Mouse (Mus musculus): ENCODE measurements at regions not wholly inside any gene's neighbourhood (a gene's known extent, or its start where the extent isn't known, plus 50 kb on each side); places are given as distances from the start of the nearest gene placed in this dataset.

DNA sequence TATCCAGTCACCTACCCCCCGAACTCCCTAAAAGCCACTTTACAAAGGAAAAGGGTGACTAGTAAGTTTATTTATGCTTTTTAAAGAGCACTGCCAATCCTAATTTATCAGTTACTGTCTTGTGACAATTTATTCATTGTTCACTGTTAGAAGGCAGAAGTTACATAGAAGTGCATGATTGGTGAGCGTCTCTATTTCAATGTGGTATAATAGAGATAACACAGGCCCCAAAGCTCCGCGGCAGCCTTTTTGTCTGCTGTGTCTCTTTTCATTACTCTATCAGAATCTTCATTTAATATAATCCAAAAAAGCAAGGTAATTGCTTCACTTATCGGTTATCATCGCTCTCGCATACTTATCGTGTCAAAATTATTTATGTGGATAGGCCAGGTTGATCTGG lies 207.1 kb downstream of the Lmo4 start:
- no peaks in the 10 kb centered on the region for H3K27me3 ChIP-seq (replicated peaks; ENCODE audit: control insufficient read depth, insufficient read depth, low read length)
- WGBS = 82% methylated on average over 8 of the region's 8 CpGs
- ATAC-seq = no peak
- no peaks in the 10 kb centered on the region for H3K9me3 ChIP-seq (ENCODE audit: control insufficient read depth, low read length)
- no peak overlapping the region for H3K4me2 ChIP-seq (ENCODE audit: low read depth, low read length)
- H3K27ac ChIP-seq (ENCODE audit: low read length) = no peak overlapping the region
- H3K36me3 ChIP-seq (ENCODE audit: control insufficient read depth, insufficient read depth, low read length) = no peaks in the 10 kb centered on the region
- H3K4me1 ChIP-seq (ENCODE audit: control insufficient read depth, insufficient read depth, low read length) = no peaks in the 10 kb centered on the region
- no peak overlapping the region for H3K4me3 ChIP-seq (ENCODE audit: low read length)
- H3K9ac ChIP-seq (ENCODE audit: low read depth, low read length) = no peak overlapping the region

DNA sequence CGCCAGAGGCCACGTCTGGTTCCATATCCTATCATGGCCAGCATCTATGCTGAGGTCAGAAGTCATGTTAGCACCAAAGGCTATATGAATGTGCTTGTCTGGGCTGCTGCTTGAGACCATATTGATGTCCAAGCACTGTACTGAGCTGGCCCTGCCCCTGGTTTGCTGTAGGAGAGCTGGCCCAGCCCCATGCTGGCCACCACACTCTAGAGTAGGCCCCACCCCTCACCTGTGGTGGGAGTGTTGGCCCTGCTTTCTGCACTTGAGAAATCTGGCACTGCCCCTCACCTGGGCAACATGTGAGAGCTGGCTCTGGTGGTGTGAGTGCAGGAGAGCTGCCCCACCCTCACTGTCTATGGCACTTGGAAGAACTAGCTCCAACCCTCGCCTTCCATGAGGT lies 210.0 kb downstream of the Lmo4 start:
- Histone ChIP-seq H3K27me3 (replicated peaks; ENCODE audit: control insufficient read depth, insufficient read depth, low read length) (no peaks in the 10 kb centered on the region), H3K27ac (ENCODE audit: low read length) (no peak overlapping the region), H3K4me1 (ENCODE audit: control insufficient read depth, insufficient read depth, low read length) (no peaks in the 10 kb centered on the region), H3K9ac (ENCODE audit: low read depth, low read length) (no peak overlapping the region), H3K4me3 (ENCODE audit: low read length) (no peak overlapping the region), H3K9me3 (ENCODE audit: control insufficient read depth, low read length) (no peaks in the 10 kb centered on the region), H3K36me3 (ENCODE audit: control insufficient read depth, insufficient read depth, low read length) (no peaks in the 10 kb centered on the region), H3K4me2 (ENCODE audit: low read depth, low read length) (no peak overlapping the region)
- ATAC-seq = no peak
- 95% methylated on average over 3 of the region's 3 CpGs for WGBS

DNA sequence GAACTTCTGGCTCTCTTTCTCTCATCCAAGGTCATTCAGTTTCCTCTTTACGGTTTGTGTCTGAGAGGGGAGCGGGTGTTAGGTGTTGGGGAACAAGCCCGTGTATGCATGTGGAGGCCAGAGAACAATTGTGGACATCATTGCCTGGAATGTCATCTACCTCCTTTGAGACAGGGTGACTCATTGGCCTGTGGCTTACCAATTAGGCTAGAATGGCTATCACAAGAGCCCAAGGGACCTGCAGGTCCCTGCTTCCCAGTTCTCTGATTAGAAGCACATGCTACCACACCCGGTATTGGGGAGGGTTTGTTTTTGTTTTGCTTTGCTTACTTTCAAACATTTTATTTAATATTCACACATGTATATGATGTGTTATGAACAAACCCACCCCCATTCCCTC lies 216.0 kb downstream of the Lmo4 start:
- no peaks in the 10 kb centered on the region for H3K27me3 ChIP-seq (replicated peaks; ENCODE audit: control insufficient read depth, insufficient read depth, low read length)
- H3K4me2 ChIP-seq (ENCODE audit: low read depth, low read length) = no peak overlapping the region
- no peak overlapping the region for H3K9ac ChIP-seq (ENCODE audit: low read depth, low read length)
- no peaks in the 10 kb centered on the region for H3K36me3 ChIP-seq (ENCODE audit: control insufficient read depth, insufficient read depth, low read length)
- no peaks in the 10 kb centered on the region for H3K4me1 ChIP-seq (ENCODE audit: control insufficient read depth, insufficient read depth, low read length)
- H3K9me3 ChIP-seq (ENCODE audit: control insufficient read depth, low read length) = no peaks in the 10 kb centered on the region
- no peak overlapping the region for H3K27ac ChIP-seq (ENCODE audit: low read length)
- ATAC-seq = no peak
- 92% methylated on average over 4 of the region's 4 CpGs for WGBS
- no peak overlapping the region for H3K4me3 ChIP-seq (ENCODE audit: low read length)

DNA sequence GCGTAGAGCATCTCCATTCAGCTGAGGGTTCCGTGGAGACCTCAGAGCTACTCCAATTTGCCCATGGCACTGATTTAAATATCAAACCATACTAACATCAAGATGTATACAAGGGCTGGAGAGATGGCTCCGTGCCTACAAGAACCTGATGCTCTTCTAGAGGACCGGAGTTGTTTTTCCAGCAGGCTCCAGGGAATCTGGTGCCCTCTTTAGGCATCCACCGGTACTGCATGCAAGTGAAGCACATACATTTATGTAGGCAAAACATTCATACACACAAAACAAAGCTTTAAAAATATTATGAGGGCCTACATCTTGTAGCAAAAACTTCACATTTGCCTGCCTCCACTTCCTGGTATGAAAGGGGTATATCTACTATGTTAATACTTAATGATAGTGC lies 217.0 kb downstream of the Lmo4 start:
- WGBS = 98% methylated on average over 5 of the region's 5 CpGs
- Histone ChIP-seq H3K27me3 (replicated peaks; ENCODE audit: control insufficient read depth, insufficient read depth, low read length) (no peaks in the 10 kb centered on the region), H3K9me3 (ENCODE audit: control insufficient read depth, low read length) (no peaks in the 10 kb centered on the region), H3K36me3 (ENCODE audit: control insufficient read depth, insufficient read depth, low read length) (no peaks in the 10 kb centered on the region), H3K27ac (ENCODE audit: low read length) (no peak overlapping the region), H3K4me3 (ENCODE audit: low read length) (no peak overlapping the region), H3K4me1 (ENCODE audit: control insufficient read depth, insufficient read depth, low read length) (no peaks in the 10 kb centered on the region), H3K9ac (ENCODE audit: low read depth, low read length) (no peak overlapping the region), H3K4me2 (ENCODE audit: low read depth, low read length) (no peak overlapping the region)
- ATAC-seq = no peak

DNA sequence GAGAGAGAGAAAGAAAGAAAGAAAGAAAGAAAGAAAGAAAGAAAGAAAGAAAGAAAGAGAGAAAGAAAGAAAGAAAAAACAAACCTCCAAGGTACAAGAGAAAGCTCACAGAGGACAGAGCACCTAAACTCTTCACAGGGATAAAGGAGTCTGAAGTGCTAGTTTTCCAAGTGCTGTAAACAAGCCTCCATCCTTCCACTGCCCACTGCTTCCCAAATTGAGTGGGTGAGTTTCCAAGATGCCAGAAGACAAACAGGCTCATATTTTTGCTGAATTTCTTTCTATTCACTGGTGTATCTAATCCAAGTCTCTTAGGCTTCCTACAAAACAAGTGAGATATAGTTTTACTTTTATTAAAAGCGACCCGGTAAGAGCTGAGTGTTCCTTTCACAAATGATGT lies 218.2 kb downstream of the Lmo4 start:
- ATAC-seq = no peak
- no peaks in the 10 kb centered on the region for H3K9me3 ChIP-seq (ENCODE audit: control insufficient read depth, low read length)
- H3K4me2 ChIP-seq (ENCODE audit: low read depth, low read length) = no peak overlapping the region
- H3K27me3 ChIP-seq (replicated peaks; ENCODE audit: control insufficient read depth, insufficient read depth, low read length) = no peaks in the 10 kb centered on the region
- H3K9ac ChIP-seq (ENCODE audit: low read depth, low read length) = no peak overlapping the region
- no peak overlapping the region for H3K27ac ChIP-seq (ENCODE audit: low read length)
- no peak overlapping the region for H3K4me3 ChIP-seq (ENCODE audit: low read length)
- 98% methylated on average over 2 of the region's 2 CpGs for WGBS
- no peaks in the 10 kb centered on the region for H3K36me3 ChIP-seq (ENCODE audit: control insufficient read depth, insufficient read depth, low read length)
- no peaks in the 10 kb centered on the region for H3K4me1 ChIP-seq (ENCODE audit: control insufficient read depth, insufficient read depth, low read length)

DNA sequence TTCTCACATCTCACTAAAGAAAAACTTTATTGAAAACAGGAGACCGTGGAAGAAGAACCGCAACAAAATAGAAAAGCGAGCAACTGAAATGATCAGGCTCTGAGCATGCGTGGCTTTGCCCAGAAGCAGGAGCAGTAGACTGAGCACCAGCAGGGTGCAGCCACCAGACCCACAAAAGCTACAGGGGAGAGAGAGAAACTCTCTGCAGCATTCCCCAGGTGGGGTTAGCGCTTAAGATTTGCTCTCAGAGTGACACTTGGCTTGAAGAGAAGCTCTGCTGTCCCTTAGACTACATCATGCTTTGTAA lies 218.9 kb downstream of the Lmo4 start:
- WGBS = 83% methylated on average over 5 of the region's 5 CpGs
- H3K27me3 ChIP-seq (replicated peaks; ENCODE audit: control insufficient read depth, insufficient read depth, low read length) = no peaks in the 10 kb centered on the region

DNA sequence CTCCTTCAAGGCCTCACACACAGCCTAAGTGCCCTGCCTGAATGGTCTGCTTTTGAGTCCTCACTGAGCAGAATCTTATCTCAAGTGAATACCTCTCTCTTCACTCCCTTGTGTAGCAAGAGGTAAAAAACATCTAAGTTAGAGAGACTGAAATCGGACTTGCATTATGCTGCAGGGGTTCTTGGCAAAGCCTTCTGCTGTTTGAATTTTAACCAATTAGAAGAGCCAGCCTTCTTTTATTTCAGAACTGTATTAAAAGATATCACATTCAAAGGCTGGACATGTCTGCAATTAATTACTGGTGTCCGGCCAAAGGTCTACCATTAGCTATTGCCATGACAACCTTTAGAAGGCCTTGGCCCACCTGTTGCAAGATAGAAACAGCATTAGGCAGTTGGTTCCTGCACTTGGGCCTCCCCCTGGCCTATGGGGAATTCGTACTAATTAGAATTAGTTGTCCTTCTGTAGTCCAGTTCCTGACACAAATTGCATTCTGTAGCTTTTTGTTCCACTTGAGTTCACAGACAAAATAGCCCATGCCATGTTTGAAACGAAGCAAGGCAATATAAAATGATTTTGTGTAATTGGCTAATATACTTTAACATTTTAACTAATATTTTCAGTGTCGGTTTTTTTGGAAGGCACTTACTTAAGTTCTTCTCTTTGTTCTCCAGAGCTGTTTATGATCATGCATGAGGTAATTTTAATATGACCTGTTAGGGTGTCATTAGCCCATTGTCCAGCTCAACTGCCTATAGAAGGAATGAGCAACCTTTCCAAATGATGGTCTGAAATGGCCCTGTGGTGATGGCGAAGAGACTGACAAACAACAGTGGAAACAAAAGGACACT lies 219.4 kb downstream of the Lmo4 start:
- Histone ChIP-seq H3K9ac (ENCODE audit: low read depth, low read length) (no peak overlapping the region), H3K9me3 (ENCODE audit: control insufficient read depth, low read length) (no peaks in the 10 kb centered on the region), H3K4me3 (ENCODE audit: low read length) (no peak overlapping the region), H3K27ac (ENCODE audit: low read length) (no peak overlapping the region), H3K27me3 (replicated peaks; ENCODE audit: control insufficient read depth, insufficient read depth, low read length) (no peaks in the 10 kb centered on the region), H3K36me3 (ENCODE audit: control insufficient read depth, insufficient read depth, low read length) (no peaks in the 10 kb centered on the region), H3K4me1 (ENCODE audit: control insufficient read depth, insufficient read depth, low read length) (no peaks in the 10 kb centered on the region), H3K4me2 (ENCODE audit: low read depth, low read length) (no peak overlapping the region)
- 83% methylated on average over 6 of the region's 6 CpGs for WGBS
- no peak for ATAC-seq

More for the DNA sequence above, 218.9 kb downstream of the Lmo4 start:
- no peaks in the 10 kb centered on the region for H3K4me1 ChIP-seq (ENCODE audit: control insufficient read depth, insufficient read depth, low read length)
- ATAC-seq = no peak
- no peak overlapping the region for H3K4me2 ChIP-seq (ENCODE audit: low read depth, low read length)
- no peak overlapping the region for H3K27ac ChIP-seq (ENCODE audit: low read length)
- no peaks in the 10 kb centered on the region for H3K9me3 ChIP-seq (ENCODE audit: control insufficient read depth, low read length)
- H3K36me3 ChIP-seq (ENCODE audit: control insufficient read depth, insufficient read depth, low read length) = no peaks in the 10 kb centered on the region
- H3K4me3 ChIP-seq (ENCODE audit: low read length) = no peak overlapping the region
- no peak overlapping the region for H3K9ac ChIP-seq (ENCODE audit: low read depth, low read length)

DNA sequence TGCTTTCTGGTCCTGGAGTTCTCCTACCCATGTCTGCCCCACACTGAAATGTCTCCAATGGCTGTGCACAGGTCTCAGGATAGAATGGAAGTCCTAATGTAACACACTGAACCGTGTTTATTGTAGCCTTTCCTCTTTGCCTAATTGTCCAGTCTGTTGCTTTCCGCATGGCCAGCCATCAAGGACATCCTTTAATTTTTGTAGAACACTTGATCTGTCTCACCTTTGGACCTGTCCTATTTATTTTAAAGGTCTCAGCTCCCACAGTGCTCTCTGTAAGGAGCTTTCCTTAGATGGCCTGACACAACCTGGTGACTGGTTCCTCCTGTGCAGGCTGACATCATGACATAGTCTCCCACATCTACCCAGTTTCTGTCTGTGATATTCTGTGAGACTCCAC lies 226.3 kb downstream of the Lmo4 start:
- Histone ChIP-seq H3K4me3 (ENCODE audit: low read length) (no peak overlapping the region), H3K9ac (ENCODE audit: low read depth, low read length) (no peak overlapping the region), H3K4me2 (ENCODE audit: low read depth, low read length) (no peak overlapping the region), H3K27me3 (replicated peaks; ENCODE audit: control insufficient read depth, insufficient read depth, low read length) (no peaks in the 10 kb centered on the region), H3K9me3 (ENCODE audit: control insufficient read depth, low read length) (no peaks in the 10 kb centered on the region), H3K27ac (ENCODE audit: low read length) (no peak overlapping the region), H3K4me1 (ENCODE audit: control insufficient read depth, insufficient read depth, low read length) (no peaks in the 10 kb centered on the region), H3K36me3 (ENCODE audit: control insufficient read depth, insufficient read depth, low read length) (no peaks in the 10 kb centered on the region)
- no peak for ATAC-seq
- 84% methylated on average over 2 of the region's 2 CpGs for WGBS

DNA sequence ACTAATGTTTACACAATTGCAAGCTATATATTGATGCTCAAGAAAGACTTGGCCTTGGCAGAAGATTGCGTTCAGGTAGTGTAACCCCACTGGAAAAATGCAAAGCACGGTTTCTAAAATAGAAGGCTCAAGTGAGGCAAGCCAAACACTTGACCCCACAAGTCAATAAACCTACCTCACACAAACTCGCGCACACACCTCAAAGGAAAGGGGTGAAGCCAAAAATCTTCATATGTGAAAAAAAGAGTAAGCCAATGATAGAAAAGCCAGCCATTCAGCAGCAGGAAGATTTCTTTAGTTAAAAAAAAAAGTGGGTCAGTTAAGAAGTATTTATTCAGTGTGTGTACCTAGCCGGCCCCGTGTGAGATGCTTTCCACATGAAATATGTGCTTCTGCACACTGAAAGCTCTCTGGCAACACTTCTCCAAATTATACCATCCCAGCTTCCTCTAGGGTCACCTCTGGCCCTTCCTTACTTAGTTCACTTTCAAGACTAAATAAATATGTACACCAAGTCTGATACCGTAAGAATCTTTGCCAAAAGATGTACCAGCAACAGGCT lies 227.1 kb downstream of the Lmo4 start:
- Histone ChIP-seq H3K9ac (ENCODE audit: low read depth, low read length) (no peak overlapping the region), H3K36me3 (ENCODE audit: control insufficient read depth, insufficient read depth, low read length) (no peaks in the 10 kb centered on the region), H3K4me1 (ENCODE audit: control insufficient read depth, insufficient read depth, low read length) (no peaks in the 10 kb centered on the region), H3K4me3 (ENCODE audit: low read length) (no peak overlapping the region), H3K9me3 (ENCODE audit: control insufficient read depth, low read length) (no peaks in the 10 kb centered on the region), H3K4me2 (ENCODE audit: low read depth, low read length) (no peak overlapping the region), H3K27me3 (replicated peaks; ENCODE audit: control insufficient read depth, insufficient read depth, low read length) (no peaks in the 10 kb centered on the region), H3K27ac (ENCODE audit: low read length) (no peak overlapping the region)
- 70% methylated on average over 7 of the region's 7 CpGs for WGBS
- ATAC-seq = no peak

DNA sequence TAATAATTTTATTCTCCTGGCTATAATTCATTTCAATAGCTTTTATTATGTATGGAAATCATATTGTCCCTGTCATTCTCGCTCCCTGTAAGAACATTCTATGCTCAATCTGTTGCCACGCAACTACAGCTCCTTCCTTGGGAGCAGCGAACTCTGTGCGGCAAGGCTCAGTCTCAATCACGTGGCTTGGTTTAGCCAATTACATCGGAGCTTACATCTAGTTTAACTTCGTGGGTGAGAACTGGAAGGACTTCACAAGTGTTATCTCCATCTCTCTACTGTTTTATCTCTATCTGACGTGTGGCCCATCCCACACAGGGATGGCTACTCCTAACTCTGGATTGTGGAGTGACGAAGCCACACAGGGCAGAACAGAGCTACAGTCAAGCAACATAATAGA lies 231.4 kb downstream of the Lmo4 start:
- H3K4me2 ChIP-seq (ENCODE audit: low read depth, low read length) = no peak overlapping the region
- H3K27ac ChIP-seq (ENCODE audit: low read length) = no peak overlapping the region
- no peaks in the 10 kb centered on the region for H3K9me3 ChIP-seq (ENCODE audit: control insufficient read depth, low read length)
- WGBS = 81% methylated on average over 9 of the region's 9 CpGs
- H3K4me3 ChIP-seq (ENCODE audit: low read length) = no peak overlapping the region
- no peak overlapping the region for H3K9ac ChIP-seq (ENCODE audit: low read depth, low read length)
- H3K4me1 ChIP-seq (ENCODE audit: control insufficient read depth, insufficient read depth, low read length) = no peaks in the 10 kb centered on the region
- ATAC-seq = no peak
- no peaks in the 10 kb centered on the region for H3K36me3 ChIP-seq (ENCODE audit: control insufficient read depth, insufficient read depth, low read length)
- no peaks in the 10 kb centered on the region for H3K27me3 ChIP-seq (replicated peaks; ENCODE audit: control insufficient read depth, insufficient read depth, low read length)

All from intestine, embryonic 16.5 days (tissue).